Mouse (Mus musculus): ENCODE data around the gene Plxnb1. TPM values are rescaled to one million over a fixed set of nuclear protein-coding genes. Genes with fewer than 3 reads are reported as not detected.
"Not testable (repeated sequence)": the region's sequence is repeated elsewhere in the genome, so short reads cannot be mapped to it uniquely, and the experiment has no call there.

Gene Plxnb1
- polyA plus RNA-seq, 1 experiment from 2014 or later, result 8.4 TPM

DNA sequence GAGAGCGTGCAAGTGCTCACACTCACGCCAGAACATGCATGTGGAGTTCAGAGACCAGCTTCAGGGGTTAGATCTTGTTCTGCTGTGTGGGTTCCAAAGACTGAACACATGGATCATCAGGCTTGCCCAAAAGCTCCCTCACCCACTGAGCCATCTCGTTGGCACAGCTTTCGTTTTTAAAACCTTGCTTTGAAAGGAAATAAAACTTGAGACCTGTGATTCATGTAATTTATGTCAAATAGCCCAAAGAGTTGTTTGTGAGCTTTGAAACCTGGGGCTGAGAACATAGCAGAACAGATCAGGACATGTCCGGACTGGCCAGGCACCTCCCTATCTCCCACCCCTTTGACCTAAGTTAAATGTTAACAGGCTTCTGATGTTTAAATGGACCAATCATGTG lies 34.9 kb downstream of the Plxnb1 start:
- Histone ChIP-seq H3K36me3 (ENCODE audit: insufficient read depth, low read length) (no peaks in the 10 kb centered on the region), H3K27me3 (ENCODE audit: insufficient read depth, low read length) (no peaks in the 10 kb centered on the region), H3K9ac (ENCODE audit: low read depth, low read length) (no peak overlapping the region), H3K4me2 (ENCODE audit: low read length) (no peak overlapping the region), H3K4me1 (replicated peaks; ENCODE audit: insufficient read depth, low read length) (no peaks in the 10 kb centered on the region), H3K27ac (no peak overlapping the region), H3K9me3 (replicated peaks; ENCODE audit: low read length) (no peaks in the 10 kb centered on the region), H3K4me3 (replicated peaks; ENCODE audit: low read depth, low read length) (no peak overlapping the region)
- WGBS, result 55% methylated on average over 5 of the region's 5 CpGs
- no peak for TF ChIP-seq CTCF (IDR thresholded peaks at IDR 0.05; ENCODE audit: low read depth)
- DNase-seq (ENCODE audit: low spot score), result no peak
- no peak for ATAC-seq (replicated peaks; ENCODE audit: low FRiP score, low read depth)

- peak; percentile 43 for TF ChIP-seq CTCF (IDR thresholded peaks at IDR 0.05; ENCODE audit: low read depth)
- not testable (repeated sequence) for H3K4me3 ChIP-seq (replicated peaks; ENCODE audit: low read depth, low read length); DNase-seq (ENCODE audit: low spot score); H3K4me2 ChIP-seq (ENCODE audit: low read length); H3K27me3 ChIP-seq (ENCODE audit: insufficient read depth, low read length); H3K4me1 ChIP-seq (replicated peaks; ENCODE audit: insufficient read depth, low read length); H3K9me3 ChIP-seq (replicated peaks; ENCODE audit: low read length); H3K36me3 ChIP-seq (ENCODE audit: insufficient read depth, low read length); H3K9ac ChIP-seq (ENCODE audit: low read depth, low read length); H3K27ac ChIP-seq; ATAC-seq (replicated peaks; ENCODE audit: low FRiP score, low read depth)
- WGBS, result 63% methylated on average over 4 of the region's 4 CpGs
Observed at GRCm38 (mm10) chr9:109140414-109140813, 45.2 kb downstream of the Plxnb1 start.

- no peak for TF ChIP-seq CTCF (IDR thresholded peaks at IDR 0.05; ENCODE audit: low read depth)
- 67% methylated on average over 3 of the region's 3 CpGs for WGBS
- no peak for ATAC-seq (replicated peaks; ENCODE audit: low FRiP score, low read depth)
Observed at GRCm38 (mm10) chr9:109161941-109162340, 66.8 kb downstream of the Plxnb1 start, which contains the start of gene Fbxw21. Gene Fbxw21, minus strand, starts transcription at chr9:109162041.

DNA sequence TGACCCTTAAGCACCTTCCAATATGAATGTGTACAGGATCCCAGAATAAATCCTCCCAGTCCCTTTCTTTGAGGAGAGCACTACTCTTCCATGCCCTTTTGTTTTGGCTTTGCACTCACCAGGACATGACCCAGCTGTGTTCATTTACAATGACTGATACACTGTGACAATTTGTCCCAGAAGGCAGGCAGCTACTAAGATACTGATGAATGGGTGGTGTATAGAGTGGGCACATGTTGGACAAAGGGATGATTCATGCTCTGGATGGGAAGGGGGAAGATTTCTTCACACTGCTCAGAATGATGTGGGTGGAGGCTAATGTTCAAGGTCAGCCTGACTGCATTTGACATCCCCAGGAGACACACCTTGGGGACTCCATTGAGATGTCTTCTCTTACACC lies 72.1 kb downstream of the Plxnb1 start:
- no peaks in the 10 kb centered on the region for H3K27me3 ChIP-seq (ENCODE audit: insufficient read depth, low read length)
- no peak overlapping the region for H3K4me3 ChIP-seq (replicated peaks; ENCODE audit: low read depth, low read length)
- H3K36me3 ChIP-seq (ENCODE audit: insufficient read depth, low read length), result no peaks in the 10 kb centered on the region
- H3K27ac ChIP-seq, result no peak overlapping the region
- H3K4me1 ChIP-seq (replicated peaks; ENCODE audit: insufficient read depth, low read length), result no peaks in the 10 kb centered on the region
- no peak for DNase-seq (ENCODE audit: low spot score)
- ATAC-seq (replicated peaks; ENCODE audit: low FRiP score, low read depth), result no peak
- H3K9me3 ChIP-seq (replicated peaks; ENCODE audit: low read length), result no peaks in the 10 kb centered on the region
- no peak overlapping the region for H3K9ac ChIP-seq (ENCODE audit: low read depth, low read length)
- no peak for TF ChIP-seq CTCF (IDR thresholded peaks at IDR 0.05; ENCODE audit: low read depth)
- H3K4me2 ChIP-seq (ENCODE audit: low read length), result no peak overlapping the region

More at GRCm38 (mm10) chr9:109161941-109162340, 66.8 kb downstream of the Plxnb1 start, which contains the start of gene Fbxw21:
- H3K9me3 ChIP-seq (replicated peaks; ENCODE audit: low read length), result no peaks in the 10 kb centered on the region
- H3K27me3 ChIP-seq (ENCODE audit: insufficient read depth, low read length), result no peaks in the 10 kb centered on the region
- no peak within 1 kb of the TSS for H3K9ac ChIP-seq (ENCODE audit: low read depth, low read length)
- no peak within 1 kb of the TSS for H3K4me3 ChIP-seq (replicated peaks; ENCODE audit: low read depth, low read length)
- no peak within 1 kb of the TSS for H3K27ac ChIP-seq
- no peaks in the 10 kb centered on the region for H3K36me3 ChIP-seq (ENCODE audit: insufficient read depth, low read length)
- DNase-seq (ENCODE audit: low spot score), result no peak
- H3K4me1 ChIP-seq (replicated peaks; ENCODE audit: insufficient read depth, low read length), result no peaks in the 10 kb centered on the region
- H3K4me2 ChIP-seq (ENCODE audit: low read length), result no peak within 1 kb of the TSS

Other genes starting within 250 kb of the Plxnb1 start
- 10.7 and 12.8 TPM in 2 replicates for gene Slc26a6, start 242.1 kb upstream of the Plxnb1 start, polyA plus RNA-seq (2015; fragmentation: Nextera tagmentation; extraction: Ambion mirVana)
- not detected in 2 replicates for gene Tmem89, start 180.8 kb upstream of the Plxnb1 start, polyA plus RNA-seq (2015; fragmentation: Nextera tagmentation; extraction: Ambion mirVana)
- 662 and 717 TPM in 2 replicates for gene Uqcrc1, start 158.8 kb upstream of the Plxnb1 start, polyA plus RNA-seq (2015; fragmentation: Nextera tagmentation; extraction: Ambion mirVana)
- 2.9 and 3.1 TPM in 2 replicates for gene Col7a1, start 141.8 kb upstream of the Plxnb1 start, polyA plus RNA-seq (2015; fragmentation: Nextera tagmentation; extraction: Ambion mirVana)
- 0.11 TPM in 1 of 2 replicates, not detected in the other for gene Ucn2, start 109.4 kb upstream of the Plxnb1 start, polyA plus RNA-seq (2015; fragmentation: Nextera tagmentation; extraction: Ambion mirVana)
- 5.8 and 7.9 TPM in 2 replicates for gene Pfkfb4, start 103.6 kb upstream of the Plxnb1 start, polyA plus RNA-seq (2015; fragmentation: Nextera tagmentation; extraction: Ambion mirVana)
- gene Shisa5, start 56.8 kb upstream of the Plxnb1 start, polyA plus RNA-seq (2015; fragmentation: Nextera tagmentation; extraction: Ambion mirVana), result 122 and 123 TPM in 2 replicates
- 14.3 and 15.2 TPM in 2 replicates for gene Trex1, start 35.7 kb upstream of the Plxnb1 start, polyA plus RNA-seq (2015; fragmentation: Nextera tagmentation; extraction: Ambion mirVana)
- 18.8 and 20.9 TPM in 2 replicates for gene Atrip, start 21.3 kb upstream of the Plxnb1 start, polyA plus RNA-seq (2015; fragmentation: Nextera tagmentation; extraction: Ambion mirVana)
- gene Ccdc51, start 12.9 kb upstream of the Plxnb1 start, polyA plus RNA-seq (2015; fragmentation: Nextera tagmentation; extraction: Ambion mirVana), result 12.9 and 13.8 TPM in 2 replicates
- 635 and 680 TPM in 2 replicates for gene Tma7, start 12.8 kb upstream of the Plxnb1 start, polyA plus RNA-seq (2015; fragmentation: Nextera tagmentation; extraction: Ambion mirVana)
- gene Fbxw21, start 66.7 kb downstream of the Plxnb1 start, polyA plus RNA-seq (2015; fragmentation: Nextera tagmentation; extraction: Ambion mirVana), result not detected in 2 replicates
- gene Fbxw13, start 100.6 kb downstream of the Plxnb1 start, polyA plus RNA-seq (2015; fragmentation: Nextera tagmentation; extraction: Ambion mirVana), result not detected in 2 replicates
- gene Fbxw20, start 139.4 kb downstream of the Plxnb1 start, polyA plus RNA-seq (2015; fragmentation: Nextera tagmentation; extraction: Ambion mirVana), result not detected in 2 replicates
- not detected in 2 replicates for gene Fbxw14, start 192.3 kb downstream of the Plxnb1 start, polyA plus RNA-seq (2015; fragmentation: Nextera tagmentation; extraction: Ambion mirVana)
- gene Fbxw28, start 244.3 kb downstream of the Plxnb1 start, polyA plus RNA-seq (2015; fragmentation: Nextera tagmentation; extraction: Ambion mirVana), result not detected in 2 replicates

Measured in kidney, postnatal 0 days (tissue).